Mouse (Mus musculus): ENCODE measurements at regions not wholly inside any gene's neighbourhood (a gene's known extent, or its start where the extent isn't known, plus 50 kb on each side); places are given as distances from the start of the nearest gene placed in this dataset.

DNA sequence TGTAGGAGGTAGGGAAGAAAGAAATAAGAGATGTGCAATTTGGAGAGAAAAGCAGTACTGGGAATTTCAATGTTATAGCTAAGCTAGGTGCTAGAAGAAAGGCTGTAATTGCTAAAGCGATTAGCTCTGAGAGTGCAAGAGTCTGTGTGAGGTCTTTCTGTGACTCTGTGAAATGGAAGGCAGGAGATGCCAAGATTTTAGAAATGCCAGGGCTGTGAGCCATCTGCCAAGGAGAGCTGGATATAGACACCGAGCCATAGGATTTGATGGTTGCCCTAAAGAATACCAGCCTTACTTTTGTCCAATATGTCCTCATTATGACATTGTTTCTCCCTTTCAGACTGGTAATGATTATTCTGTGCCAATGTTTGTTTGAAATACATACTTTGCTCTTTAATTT is 669.2 kb upstream of the Tenm2 start:
- TF ChIP-seq USF1 (IDR thresholded peaks at IDR 0.05; ENCODE audit: low read depth), result no peak
- TF ChIP-seq POLR2A (IDR thresholded peaks at IDR 0.05; ENCODE audit: insufficient read length, low read depth), result no peak
- TF ChIP-seq MYOD1 (IDR thresholded peaks at IDR 0.05; ENCODE audit: control insufficient read depth in 1 of 3, insufficient read length in 2 of 3, low read depth in 2 of 3), result no peak
- TF ChIP-seq POLR2AphosphoS2 (IDR thresholded peaks at IDR 0.05; ENCODE audit: insufficient read length, low read depth), result no peak
- no peak for TF ChIP-seq MAX (IDR thresholded peaks at IDR 0.05; ENCODE audit: low read depth)
- TF ChIP-seq TCF12 (IDR thresholded peaks at IDR 0.05; ENCODE audit: insufficient read depth, poor library complexity, severe bottlenecking), result no peak
- TF ChIP-seq MYOG (IDR thresholded peaks at IDR 0.05; ENCODE audit: control insufficient read depth in 1 of 3, insufficient read depth in 1 of 3, insufficient read length in 2 of 3, low read depth in 2 of 3), result no peak
- no peak for TF ChIP-seq SRF (IDR thresholded peaks at IDR 0.05; ENCODE audit: control insufficient read depth, insufficient read length, low read depth)
